Mouse (Mus musculus): ENCODE measurements around the gene Rps2.
"Not testable (repeated sequence)": the region's sequence is repeated elsewhere in the genome, so short reads cannot be mapped to it uniquely, and the experiment has no call there.

Gene Rps2

GRCm38 (mm10) chr17:24717943-24718342, at the start of gene Rps2, which contains the start of gene Rnf151:
Gene Rps2, plus strand, starts transcription at chr17:24718116.
Gene Rnf151, minus strand, starts transcription at chr17:24718063.
- DNase-seq (ENCODE audit: low read depth, low spot score) = no peak

GRCm38 (mm10) chr17:24669214-24669544, 48.7 kb upstream of the Rps2 start:
- DNase-seq (ENCODE audit: low read depth, low spot score) = not testable (repeated sequence)

- DNase-seq (ENCODE audit: low read depth, low spot score) = peak; percentile 89
Observed at GRCm38 (mm10) chr17:24669545-24670245, 48.2 kb upstream of the Rps2 start, which contains the start of gene Zfp598. Gene Zfp598, plus strand, starts transcription at chr17:24669687.

GRCm38 (mm10) chr17:24670246-24670844, 47.6 kb upstream of the Rps2 start:
- DNase-seq (ENCODE audit: low read depth, low spot score) = no peak

GRCm38 (mm10) chr17:24671346-24671745, 46.6 kb upstream of the Rps2 start:
- no peak for DNase-seq (ENCODE audit: low read depth, low spot score)

- no peak for DNase-seq (ENCODE audit: low read depth, low spot score)
Observed at GRCm38 (mm10) chr17:24672141-24672540, 45.8 kb upstream of the Rps2 start.

GRCm38 (mm10) chr17:24674277-24674676, 43.6 kb upstream of the Rps2 start:
- DNase-seq (ENCODE audit: low read depth, low spot score) = no peak

GRCm38 (mm10) chr17:24676187-24676586, 41.7 kb upstream of the Rps2 start:
- DNase-seq (ENCODE audit: low read depth, low spot score) = peak; percentile 56

- DNase-seq (ENCODE audit: low read depth, low spot score) = no peak
Observed at GRCm38 (mm10) chr17:24676877-24677276, 41.0 kb upstream of the Rps2 start.

GRCm38 (mm10) chr17:24677500-24678080, 40.3 kb upstream of the Rps2 start:
- no peak for DNase-seq (ENCODE audit: low read depth, low spot score)

GRCm38 (mm10) chr17:24686514-24686913, 31.4 kb upstream of the Rps2 start:
- no peak for DNase-seq (ENCODE audit: low read depth, low spot score)

- DNase-seq (ENCODE audit: low read depth, low spot score) = no peak
Observed at GRCm38 (mm10) chr17:24687146-24687595, 30.7 kb upstream of the Rps2 start.

GRCm38 (mm10) chr17:24687599-24687998, 30.3 kb upstream of the Rps2 start:
- no peak for DNase-seq (ENCODE audit: low read depth, low spot score)

GRCm38 (mm10) chr17:24689251-24690081, 28.4 kb upstream of the Rps2 start, which contains the start of gene Syngr3:
Gene Syngr3, minus strand, starts transcription at chr17:24689955.
- DNase-seq (ENCODE audit: low read depth, low spot score) = no peak

- no peak for DNase-seq (ENCODE audit: low read depth, low spot score)
Observed at GRCm38 (mm10) chr17:24692385-24692784, 25.5 kb upstream of the Rps2 start.

GRCm38 (mm10) chr17:24695326-24696010, 22.4 kb upstream of the Rps2 start:
- DNase-seq (ENCODE audit: low read depth, low spot score) = no peak

GRCm38 (mm10) chr17:24696011-24696697, 21.8 kb upstream of the Rps2 start, which contains the start of the genes Gfer and Noxo1:
Gene Gfer, minus strand, starts transcription at chr17:24696156.
Gene Noxo1, plus strand, starts transcription at chr17:24696234.
- DNase-seq (ENCODE audit: low read depth, low spot score) = peak; percentile 77

GRCm38 (mm10) chr17:24697985-24698384, 19.9 kb upstream of the Rps2 start:
- no peak for DNase-seq (ENCODE audit: low read depth, low spot score)

- DNase-seq (ENCODE audit: low read depth, low spot score) = no peak
Observed at GRCm38 (mm10) chr17:24698715-24699114, 19.2 kb upstream of the Rps2 start.

- DNase-seq (ENCODE audit: low read depth, low spot score) = no peak
Observed at GRCm38 (mm10) chr17:24699473-24699872, 18.4 kb upstream of the Rps2 start.

GRCm38 (mm10) chr17:24701251-24701650, 16.7 kb upstream of the Rps2 start:
- no peak for DNase-seq (ENCODE audit: low read depth, low spot score)

Data from retina, postnatal 7 days (tissue).